20 mouse cellular contexts compared by ENCODE assay signal in genomic region chr14:57971986-57972525, GRCm38 (mm10). TPM values are rescaled to one million over a fixed set of nuclear protein-coding genes. Genes with fewer than 3 reads are reported as not detected.
A peak's percentile ranks its signal among the peaks of the same experiment; 100 is the strongest.
DNase-seq lines count a peak whose midpoint lies in the region; TF ChIP-seq lines count a peak whose summit lies in the region.
"Had no signal": no experiment of that assay in that cellular context is flagged by ENCODE, and none has a peak within 500 bp of the region (broad histone marks: within the 10 kb centered on the region; RNA-seq: fewer than 3 reads in every experiment).

No protein-coding gene starts in this region.

- no peak overlapping the region for H3K4me3 ChIP-seq in lung, adult 2 months (replicated peaks; ENCODE audit: extremely low read depth, low read depth, low read length)
- H3K4me3 ChIP-seq: heart, adult 2 months; hindbrain, embryonic 13.5 days; limb, embryonic 13.5 days; liver, embryonic 13.5 days had no signal

- TF ChIP-seq CTCF in lung, adult 2 months (IDR thresholded peaks at IDR 0.05; ENCODE audit: insufficient read depth, low read length) = no peak

- no peak for TF ChIP-seq POLR2A in lung, adult 2 months (IDR thresholded peaks at IDR 0.05; ENCODE audit: borderline replicate concordance, extremely low read depth, low read depth, low read length)

- DNase-seq in heart, adult 11 months = peak; percentile 75
- DNase-seq in heart, adult 18-20 months = no peak
- DNase-seq in lung, postnatal 4 days = peak; percentile 6 to 24
- no peak for DNase-seq in lung, adult 2 months
- DNase-seq in thymus, adult 18-20 months = peak; percentile 9 to 24
- DNase-seq in thymus, postnatal 4 days = peak; percentile 56
- DNase-seq in kidney, postnatal 10 days = no peak
- DNase-seq in layer of hippocampus, postnatal 14 days (ENCODE audit: low spot score in 2 of 2) = no peak
- DNase-seq: adrenal gland, postnatal 36 days; B cell, adult 2 months; cerebellum, adult 11-12 months; cerebellum, postnatal 14 days; embryo, embryonic 11 days; heart, adult 2 months; kidney, adult 8-10 months; kidney, postnatal 4 days; layer of hippocampus, adult 9-11 months; liver, embryonic 13.5 days had no signal

- no peaks in the 10 kb centered on the region for H3K4me1 ChIP-seq in lung, adult 2 months (ENCODE audit: control insufficient read depth, insufficient read depth, low read length)
- H3K4me1 ChIP-seq: hindbrain, embryonic 13.5 days had no signal

- 73% methylated on average over 12 of the region's 12 CpGs for WGBS in lung, adult 2 months

RNA-seq across cellular contexts. Expression of gene Micu2, which starts 27.0 kb away (rescaled TPM):
- 10 to 100 TPM; 77.3 to 83.5 TPM for total RNA-seq in heart, adult 18-20 months (2021)
- 17.8 and 22.7 TPM in 2 replicates for polyA plus RNA-seq in lung, adult 2 months (2012; rRNA removed)
- total RNA-seq in layer of hippocampus, postnatal 14 days (2021) = 10 to 100 TPM; 23.6 to 24.0 TPM

Comparison
In these comparisons a context has a peak if more than half of its experiments do, and no peak if none do; other contexts are left out.
1. DNase-seq: peak in heart, adult 11 months (single experiment), lung, postnatal 4 days (2 of 2), thymus, adult 18-20 months (2 of 2) and thymus, postnatal 4 days (single experiment); none in heart, adult 18-20 months (0 of 2), lung, adult 2 months (single experiment), kidney, postnatal 10 days (single experiment) and layer of hippocampus, postnatal 14 days (0 of 2).